Mouse (Mus musculus) neutrophil, adult 83 days (primary cell): ENCODE measurements around the gene Trim72. TPM values are rescaled to one million over a fixed set of nuclear protein-coding genes. Genes with fewer than 3 reads are reported as not detected.

Source experiments
- total RNA-seq, 2 experiments: library from RNA; stranded (reverse); gene quantifications; one replicate each; pipeline ENCODE4 v1.2.4; 2023

Gene Trim72
- under 1 TPM; 0.31 to 0.75 TPM for total RNA-seq

DNA sequence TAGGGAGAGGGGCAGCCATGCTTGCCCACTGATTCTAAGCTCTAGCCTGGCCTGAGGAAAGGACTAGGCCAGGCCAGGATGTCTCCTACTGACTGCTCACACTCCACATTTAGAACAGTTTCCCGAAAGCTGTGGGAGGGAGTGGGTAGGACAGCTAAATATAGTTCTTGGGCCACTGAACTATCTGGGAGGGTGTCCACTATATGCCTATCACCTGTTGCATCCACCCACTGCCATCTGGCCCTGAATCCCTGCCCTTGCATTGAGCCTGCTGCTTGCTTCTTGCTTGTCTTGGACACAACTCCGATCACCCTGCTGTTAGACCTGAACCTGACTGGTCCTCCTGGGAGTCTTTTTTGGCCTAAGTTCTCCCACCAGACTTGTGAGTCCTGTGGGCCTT lies at the start of gene Trim72:
Gene Trim72 (plus strand): TSS at position 262 of the 400 bp plus-strand sequence.

DNA sequence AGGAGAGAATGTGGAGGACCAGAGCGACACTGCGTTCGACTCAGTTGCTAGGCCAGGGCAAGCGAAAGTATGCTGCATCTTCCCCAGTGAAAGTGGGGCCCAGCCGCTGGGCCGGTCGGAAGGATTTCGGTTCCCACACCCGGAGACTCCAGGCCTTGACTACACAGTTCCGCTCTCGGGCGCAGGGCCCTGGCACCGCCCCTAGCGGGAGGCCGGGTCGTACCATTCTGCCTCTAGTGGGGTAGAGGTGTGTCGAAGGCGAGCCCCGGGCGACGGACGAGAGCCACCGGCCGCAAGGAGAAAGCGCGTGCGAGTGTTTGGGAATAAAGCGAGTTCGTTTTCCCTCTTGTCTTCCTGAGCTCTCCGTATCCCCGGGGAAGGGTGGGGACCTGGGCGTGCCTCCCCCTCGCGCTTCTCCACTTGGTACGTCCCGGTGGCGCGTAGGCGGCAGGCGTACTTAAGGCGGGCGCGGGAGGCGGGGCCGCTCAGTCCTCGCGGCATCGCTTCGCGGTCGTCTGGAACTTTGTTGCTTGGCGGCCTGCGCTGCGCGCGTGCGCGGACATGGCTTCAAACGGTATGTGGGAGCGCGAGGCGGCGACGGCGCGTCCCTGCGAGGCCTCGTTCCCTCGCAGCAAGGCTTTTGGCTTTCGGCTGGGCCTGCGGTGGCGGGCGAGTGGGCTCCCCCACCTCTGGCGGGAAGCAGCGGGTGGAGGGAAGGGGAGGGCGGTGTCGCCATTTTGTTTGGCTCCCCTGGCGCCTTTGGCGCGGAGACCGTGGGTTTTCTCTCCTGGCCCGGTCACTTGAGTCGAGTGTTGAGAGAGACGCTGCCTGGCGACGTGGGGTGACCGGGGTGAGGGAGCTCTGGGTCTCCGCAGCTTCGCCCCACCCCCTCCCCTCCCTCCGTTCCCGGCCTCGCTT lies 36.5 kb upstream of the Trim72 start, which contains the start of gene Fus:
Gene Fus (plus strand): TSS at position 454 of the 918 bp plus-strand sequence.

DNA sequence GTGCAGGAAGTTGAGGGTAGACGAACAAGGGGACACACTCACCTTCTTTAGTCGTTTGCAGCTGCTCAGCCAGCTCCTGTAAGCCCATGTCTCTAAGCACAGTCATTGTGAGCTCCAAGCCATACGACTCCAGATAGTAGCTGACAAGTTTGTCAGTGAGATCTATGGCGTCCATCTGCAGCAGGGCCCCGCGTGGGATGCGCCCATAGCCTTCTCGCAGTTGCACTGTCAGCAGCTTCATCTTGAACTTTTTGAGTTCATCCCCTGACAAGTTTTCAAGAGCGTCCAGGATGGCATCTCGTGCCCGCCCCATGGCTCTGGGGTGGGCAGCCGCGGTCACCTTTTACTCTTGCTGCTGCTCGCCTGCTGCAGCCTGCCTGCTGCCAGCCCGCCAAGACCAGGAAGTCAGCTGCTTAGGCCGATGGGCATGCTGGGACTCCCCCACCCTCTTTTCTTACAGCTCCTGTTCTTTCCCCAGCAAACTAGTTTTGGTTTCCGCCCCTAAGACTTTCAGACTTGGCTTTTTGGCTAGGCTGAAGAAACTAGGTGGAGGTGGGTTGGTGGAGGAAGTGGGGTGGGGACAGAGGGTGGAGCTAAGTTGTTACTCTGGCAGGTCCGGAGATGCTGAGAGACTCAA lies 10.3 kb upstream of the Trim72 start, which contains the start of gene Pycard:
Gene Pycard (minus strand): TSS at position 527 of the 637 bp plus-strand sequence.

Other genes with a start within 250 kb of the Trim72 start
- 10 to 100 TPM; 24.9 to 29.0 TPM for gene Orai3, start 234.1 kb upstream of the Trim72 start, total RNA-seq
- 10 to 100 TPM; 32.0 to 36.0 TPM for gene Setd1a, start 227.3 kb upstream of the Trim72 start, total RNA-seq
- 1 to 10 TPM in 1 of 2 experiments, not detected in 1; 1.4 TPM for gene Gm49388, start 218.3 kb upstream of the Trim72 start, total RNA-seq
- gene Hsd3b7, start 203.3 kb upstream of the Trim72 start, total RNA-seq, result 10 to 100 TPM; 12.2 to 15.5 TPM
- 10 to 100 TPM; 62.6 to 67.6 TPM for gene Stx4a, start 179.7 kb upstream of the Trim72 start, total RNA-seq
- under 1 TPM in 1 of 2 experiments, not detected in 1; 0.07 TPM for gene Stx1b, start 179.4 kb upstream of the Trim72 start, total RNA-seq
- 10 to 100 TPM; 38.2 to 43.4 TPM for gene Zfp646, start 127.7 kb upstream of the Trim72 start, total RNA-seq
- 1 to 10 TPM; 6.5 to 7.0 TPM for gene Zfp668, start 127.1 kb upstream of the Trim72 start, total RNA-seq
- gene Prss53, start 113.0 kb upstream of the Trim72 start, total RNA-seq, result under 1 TPM; 0.20 to 0.24 TPM
- gene Gm21974, start 108.5 kb upstream of the Trim72 start, total RNA-seq, result not detected
- gene Vkorc1, start 108.3 kb upstream of the Trim72 start, total RNA-seq, result 10 to 100 TPM in 1 of 2 experiments, 1 to 10 TPM in 1; 8.8 to 11.9 TPM
- gene Bckdk, start 99.9 kb upstream of the Trim72 start, total RNA-seq, result 10 to 100 TPM; 34.8 to 38.6 TPM
- 10 to 100 TPM; 17.9 to 18.5 TPM for gene Kat8, start 91.4 kb upstream of the Trim72 start, total RNA-seq
- not detected for gene Prss8, start 73.8 kb upstream of the Trim72 start, total RNA-seq
- under 1 TPM in 1 of 2 experiments, not detected in 1; 0.57 TPM for gene Prss36, start 57.2 kb upstream of the Trim72 start, total RNA-seq
- gene Fus, start 36.5 kb upstream of the Trim72 start, total RNA-seq, result 100 to 1,000 TPM; 337 to 395 TPM
- gene Pycard, start 10.1 kb upstream of the Trim72 start, total RNA-seq, result 10 to 100 TPM; 57.7 to 66.8 TPM
- 100 to 1,000 TPM; 774 to 879 TPM for gene Itgam, start 58.7 kb downstream of the Trim72 start, total RNA-seq
- 10 to 100 TPM in 1 of 2 experiments, 1 to 10 TPM in 1; 4.9 to 20.5 TPM for gene Gm49368, start 58.7 kb downstream of the Trim72 start, total RNA-seq
- 10 to 100 TPM; 11.8 to 14.7 TPM for gene Itgax, start 125.6 kb downstream of the Trim72 start, total RNA-seq
- gene Itgad, start 150.4 kb downstream of the Trim72 start, total RNA-seq, result 1 to 10 TPM in 1 of 2 experiments, under 1 TPM in 1; 0.79 to 1.1 TPM
- gene Cox6a2, start 202.4 kb downstream of the Trim72 start, total RNA-seq, result not detected
- 10 to 100 TPM; 10.9 to 12.7 TPM for gene Armc5, start 233.4 kb downstream of the Trim72 start, total RNA-seq
- 1 to 10 TPM; 3.4 TPM for gene 9130023H24Rik, start 234.1 kb downstream of the Trim72 start, total RNA-seq
- gene Tgfb1i1, start 242.9 kb downstream of the Trim72 start, total RNA-seq, result 1 to 10 TPM in 1 of 2 experiments, under 1 TPM in 1; 0.79 to 1.5 TPM